Mouse (Mus musculus): Measurements from ENCODE around the gene Esrrg.

GRCm38 (mm10) chr1:187826140-187826539 is 217.5 kb downstream of the Esrrg start:
- TF ChIP-seq CTCF (conservative IDR thresholded peaks at IDR 0.05 in 1 of 2, IDR thresholded peaks at IDR 0.05 in 1 of 2; ENCODE audit: low read depth in 2 of 2, low read length in 2 of 2) (no peak), POLR2A (IDR thresholded peaks at IDR 0.05; ENCODE audit: low read depth, low read length) (no peak), RCOR1 (conservative IDR thresholded peaks at IDR 0.05; ENCODE audit: low read depth, low read length) (no peak), ETS1 (conservative IDR thresholded peaks at IDR 0.05; ENCODE audit: low read depth, low read length) (no peak), USF1 (IDR thresholded peaks at IDR 0.05; ENCODE audit: low read depth, low read length) (no peak), ZKSCAN1 (IDR thresholded peaks at IDR 0.05; ENCODE audit: borderline replicate concordance, low read depth, low read length) (no peak), BHLHE40 (IDR thresholded peaks at IDR 0.05; ENCODE audit: low read depth, low read length) (no peak)
